7 mouse cellular contexts compared by ENCODE assay signal in the genomic region with DNA sequence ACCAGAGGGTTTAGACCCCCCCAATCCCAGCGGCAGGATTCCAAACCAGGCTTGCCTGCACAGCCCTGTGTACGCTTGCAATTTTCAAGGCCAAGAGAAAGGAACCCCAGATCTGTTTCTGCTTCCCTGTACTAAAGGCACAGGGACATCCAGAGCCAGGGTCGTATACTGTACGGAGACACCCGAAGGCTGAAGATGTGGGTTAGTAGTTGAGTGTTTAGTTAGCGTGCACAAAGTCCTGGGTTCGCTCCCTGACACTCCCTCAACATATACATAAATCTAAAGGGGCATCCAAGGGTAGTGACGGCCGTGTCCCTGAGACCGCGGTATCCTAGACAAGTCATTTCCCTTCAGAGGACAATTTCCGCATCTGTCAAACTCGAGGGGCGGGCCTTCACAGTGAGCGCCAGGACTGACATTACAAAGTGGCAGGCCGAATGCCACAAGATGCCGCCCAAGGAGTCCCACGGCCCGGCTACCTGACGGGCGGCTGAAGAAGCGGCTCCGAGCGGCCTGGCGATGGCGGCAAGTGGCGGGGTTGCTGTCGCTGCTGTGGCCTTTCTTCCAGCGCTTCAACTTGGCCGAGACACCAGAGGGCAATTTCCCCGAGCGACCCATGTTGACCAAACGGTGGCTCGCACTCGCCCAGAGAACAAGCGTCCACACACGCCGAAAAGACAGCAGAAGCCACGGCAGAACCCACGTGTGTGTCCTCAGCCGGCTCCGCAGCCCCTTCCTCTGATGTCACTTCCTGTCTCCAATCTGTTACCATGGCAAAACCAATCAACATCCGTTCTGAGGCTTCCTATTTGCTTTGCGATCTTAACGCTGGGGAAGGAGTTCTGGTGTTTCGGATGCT. TPM values are rescaled to one million over a fixed set of nuclear protein-coding genes. Genes with fewer than 3 reads are reported as not detected.
A peak's percentile ranks its signal among the peaks of the same experiment; 100 is the strongest.
DNase-seq lines count a peak whose midpoint lies in the region; ATAC-seq and TF ChIP-seq lines count a peak whose summit lies in the region.

Gene Rrp12, minus strand, starts transcription at position 714 of the 859 bp plus-strand sequence.

- H3K4me3 ChIP-seq in intestine, postnatal 0 days (ENCODE audit: low read depth, low read length) = peak within 1 kb of the TSS; percentile 87
- H3K4me3 ChIP-seq in midbrain, embryonic 12.5 days = peak within 1 kb of the TSS; percentile 73
- peak within 1 kb of the TSS; percentile 75 for H3K4me3 ChIP-seq in small intestine, adult 2 months (ENCODE audit: low read depth, low read length)

- TF ChIP-seq CTCF in intestine, postnatal 0 days (IDR thresholded peaks at IDR 0.05; ENCODE audit: low read depth) = no peak
- TF ChIP-seq CTCF in small intestine, adult 2 months (IDR thresholded peaks at IDR 0.05; ENCODE audit: extremely low read depth, insufficient read length, insufficient replicate concordance, low read depth, low read length) = no peak

- H3K27ac ChIP-seq in intestine, postnatal 0 days (ENCODE audit: low read depth, low read length) = peak within 1 kb of the TSS; percentile 70
- H3K27ac ChIP-seq in midbrain, embryonic 12.5 days (replicated peaks) = no peak within 1 kb of the TSS
- peak within 1 kb of the TSS; percentile 7; the same call in 1 of the 2 replicates for H3K27ac ChIP-seq in small intestine, adult 2 months (ENCODE audit: insufficient read depth, low read depth, low read length)

- peak within 1 kb of the TSS; percentile 46 for H3K9ac ChIP-seq in intestine, postnatal 0 days (ENCODE audit: low read depth, low read length)
- H3K9ac ChIP-seq in midbrain, embryonic 12.5 days (replicated peaks) = peak within 1 kb of the TSS; percentile 63

- peak; percentile 75 for DNase-seq in adrenal gland, adult 8-10 months
- DNase-seq in embryo, embryonic 11.5 days (ENCODE audit: low read depth, low spot score) = peak; percentile 81
- DNase-seq in gastrocnemius, postnatal 4 days (ENCODE audit: low spot score in 2 of 2) = peak; percentile 40 to 73
- DNase-seq in left cerebral cortex, postnatal 4 days = peak; percentile 64

- peak within 1 kb of the TSS; percentile 95 for H3K4me2 ChIP-seq in intestine, postnatal 0 days (replicated peaks; ENCODE audit: low read depth)
- H3K4me2 ChIP-seq in midbrain, embryonic 12.5 days (replicated peaks) = peak within 1 kb of the TSS; percentile 90

- H3K36me3 ChIP-seq in intestine, postnatal 0 days (ENCODE audit: control insufficient read depth, insufficient read depth) = peaks cover 4% of the 10 kb centered on the region; the same call in 1 of the 2 replicates
- peaks cover 5% of the 10 kb centered on the region; the same call in 1 of the 2 replicates for H3K36me3 ChIP-seq in midbrain, embryonic 12.5 days
- 0 out of 2 replicates have a peak, but pooled peaks cover 1% of the 10 kb centered on the region for H3K36me3 ChIP-seq in small intestine, adult 2 months (ENCODE audit: control insufficient read depth, insufficient read depth, low read length)

- intact Hi-C loops in left cerebral cortex, postnatal 4 days (cut with DNase I) = no loop called here

- TF ChIP-seq POLR2A in small intestine, adult 2 months (IDR thresholded peaks at IDR 0.05; ENCODE audit: low read depth, low read length) = peak; percentile 13

- H3K4me1 ChIP-seq in intestine, postnatal 0 days (replicated peaks; ENCODE audit: control insufficient read depth, insufficient read depth, low read length) = peaks cover 9% of the 10 kb centered on the region; the same call in 1 of the 2 replicates
- peaks cover 16% of the 10 kb centered on the region for H3K4me1 ChIP-seq in midbrain, embryonic 12.5 days
- H3K4me1 ChIP-seq in small intestine, adult 2 months (ENCODE audit: control insufficient read depth, insufficient read depth, insufficient read length, low read length) = peaks cover 6% of the 10 kb centered on the region; the same call in 1 of the 2 replicates

- peak; percentile 85 for ATAC-seq in intestine, postnatal 0 days
- peak; percentile 87 for ATAC-seq in midbrain, embryonic 12.5 days (ENCODE audit: low FRiP score, low read depth)

- WGBS in intestine, postnatal 0 days = under 1% methylated on average over 46 of the region's 46 CpGs
- WGBS in midbrain, embryonic 12.5 days = 2% methylated on average over 46 of the region's 46 CpGs
- WGBS in small intestine, adult 2 months = under 1% methylated on average over 46 of the region's 46 CpGs

- H3K9me3 ChIP-seq in intestine, postnatal 0 days (ENCODE audit: control insufficient read depth) = no peaks in the 10 kb centered on the region
- H3K9me3 ChIP-seq in midbrain, embryonic 12.5 days = no peaks in the 10 kb centered on the region

- no peaks in the 10 kb centered on the region for H3K27me3 ChIP-seq in intestine, postnatal 0 days (replicated peaks; ENCODE audit: control insufficient read depth, insufficient read depth, low read length)
- no peaks in the 10 kb centered on the region for H3K27me3 ChIP-seq in midbrain, embryonic 12.5 days
- no peaks in the 10 kb centered on the region for H3K27me3 ChIP-seq in small intestine, adult 2 months (ENCODE audit: control insufficient read depth, insufficient read depth, low read length)

RNA-seq across cellular contexts. Expression of gene Rrp12, which starts in this region (rescaled TPM):
- 10 to 100 TPM; 15.8 to 17.9 (median 17.0) TPM for total RNA-seq in adrenal gland, adult 8-10 months (2022)
- total RNA-seq in gastrocnemius, postnatal 4 days (2021) = 10 to 100 TPM; 21.1 to 22.4 TPM
- polyA plus RNA-seq in intestine, postnatal 0 days (2015; fragmentation: Nextera tagmentation; extraction: Ambion mirVana) = 4.7 and 5.0 TPM in 2 replicates
- 10 to 100 TPM; 33.0 to 33.5 TPM for total RNA-seq in left cerebral cortex, postnatal 4 days (2021)
- 22.8 and 22.9 TPM in 2 replicates for polyA plus RNA-seq in midbrain, embryonic 12.5 days (2016; fragmentation: Nextera tagmentation; extraction: Ambion mirVana)
- polyA plus RNA-seq in small intestine, adult 2 months (2012; rRNA removed) = 2.4 and 3.0 TPM in 2 replicates
